Mouse (Mus musculus) forebrain, embryonic 10.5 days (tissue): ENCODE measurements at regions not wholly inside any gene's neighbourhood (a gene's known extent, or its start where the extent isn't known, plus 50 kb on each side); places are given as distances from the start of the nearest gene placed in this dataset.

Experiments used
- DNase-seq: peaks from one replicate; pipeline ENCODE4 v3.0.0-alpha.2; 2017; ENCODE audit warnings: low spot score; ENCODE audit errors: extremely low spot score
- H3K27ac ChIP-seq: fragments of 300-500 bp; sonication (generic); 2 replicates; pipeline ENCODE4 v1.5.1; 2016; ENCODE audit warnings: mild to moderate bottlenecking
- H3K27me3 ChIP-seq: fragments of 300-500 bp; sonication (generic); 2 replicates; pipeline ENCODE4 v1.6.1; 2016; ENCODE audit warnings: mild to moderate bottlenecking; ENCODE audit not compliant: poor library complexity, severe bottlenecking
- H3K36me3 ChIP-seq: fragments of 300-500 bp; sonication (generic); replicated peaks from 2 replicates; pipeline ENCODE4 v1.6.1; 2016; ENCODE audit warnings: mild to moderate bottlenecking, moderate library complexity
- H3K4me1 ChIP-seq: fragments of 300-500 bp; sonication (generic); 2 replicates; pipeline ENCODE4 v1.6.1; 2016
- H3K4me3 ChIP-seq: fragments of 300-500 bp; sonication (generic); 2 replicates; pipeline ENCODE4 v1.5.1; 2016; ENCODE audit warnings: mild to moderate bottlenecking, moderate library complexity
- H3K9me3 ChIP-seq: fragments of 300-500 bp; sonication (generic); 2 replicates; pipeline ENCODE4 v1.6.1; 2016; ENCODE audit warnings: mild to moderate bottlenecking, moderate library complexity
- WGBS: fragments of 180-500 bp; shearing (Covaris S2); methylation state at CpG from one replicate; pipeline ENCODE4 v1.1.7; 2016; 5-methylcytosine and 5-hydroxymethylcytosine counted together

- Histone ChIP-seq H3K9me3 (no peaks in the 10 kb centered on the region), H3K36me3 (no peaks in the 10 kb centered on the region), H3K4me1 (no peaks in the 10 kb centered on the region), H3K27me3 (no peaks in the 10 kb centered on the region), H3K4me3 (no peak overlapping the region), H3K27ac (no peak overlapping the region)
- WGBS: 71% methylated on average over 6 of the region's 6 CpGs
- DNase-seq: peak; percentile 41
Observed at GRCm38 (mm10) chr1:35839446-35839845, 228.8 kb upstream of the Hs6st1 start.

- no peaks in the 10 kb centered on the region for H3K27me3 ChIP-seq
- WGBS: 95% methylated on average over 2 of the region's 2 CpGs
Observed at GRCm38 (mm10) chr1:35841626-35842025, 226.6 kb upstream of the Hs6st1 start.

GRCm38 (mm10) chr1:35842707-35843106 is 225.5 kb upstream of the Hs6st1 start:
- Histone ChIP-seq H3K27ac (no peak overlapping the region), H3K36me3 (no peaks in the 10 kb centered on the region), H3K4me3 (no peak overlapping the region), H3K4me1 (no peaks in the 10 kb centered on the region), H3K9me3 (no peaks in the 10 kb centered on the region), H3K27me3 (no peaks in the 10 kb centered on the region)
- DNase-seq: no peak
- WGBS: 93% methylated on average over 4 of the region's 4 CpGs

More at GRCm38 (mm10) chr1:35841626-35842025, 226.6 kb upstream of the Hs6st1 start:
- no peak for DNase-seq
- Histone ChIP-seq H3K9me3 (no peaks in the 10 kb centered on the region), H3K27ac (peak overlapping the region; percentile 35; the same call in 1 of the 2 replicates), H3K4me1 (no peaks in the 10 kb centered on the region), H3K36me3 (no peaks in the 10 kb centered on the region), H3K4me3 (no peak overlapping the region)

- no peak overlapping the region for H3K4me3 ChIP-seq
- 88% methylated on average over 3 of the region's 3 CpGs for WGBS
Observed at GRCm38 (mm10) chr1:35843566-35843965, 224.6 kb upstream of the Hs6st1 start.

GRCm38 (mm10) chr1:35846224-35846936 is 221.8 kb upstream of the Hs6st1 start:
- H3K27ac ChIP-seq: no peak overlapping the region
- H3K4me1 ChIP-seq: no peaks in the 10 kb centered on the region
- H3K9me3 ChIP-seq: no peaks in the 10 kb centered on the region
- DNase-seq: no peak
- no peaks in the 10 kb centered on the region for H3K27me3 ChIP-seq
- no peaks in the 10 kb centered on the region for H3K36me3 ChIP-seq
- 76% methylated on average over 11 of the region's 11 CpGs for WGBS
- H3K4me3 ChIP-seq: no peak overlapping the region

More at GRCm38 (mm10) chr1:35843566-35843965, 224.6 kb upstream of the Hs6st1 start:
- no peak for DNase-seq
- Histone ChIP-seq H3K27me3 (no peaks in the 10 kb centered on the region), H3K36me3 (no peaks in the 10 kb centered on the region), H3K9me3 (no peaks in the 10 kb centered on the region), H3K4me1 (no peaks in the 10 kb centered on the region), H3K27ac (no peak overlapping the region)

GRCm38 (mm10) chr1:35848160-35848954 is 219.8 kb upstream of the Hs6st1 start:
- no peak overlapping the region for H3K4me3 ChIP-seq
- no peaks in the 10 kb centered on the region for H3K27me3 ChIP-seq
- H3K9me3 ChIP-seq: no peaks in the 10 kb centered on the region
- no peaks in the 10 kb centered on the region for H3K4me1 ChIP-seq
- 94% methylated on average over 12 of the region's 12 CpGs for WGBS
- H3K36me3 ChIP-seq: no peaks in the 10 kb centered on the region
- no peak overlapping the region for H3K27ac ChIP-seq
- DNase-seq: no peak

GRCm38 (mm10) chr1:35849406-35850190 is 218.6 kb upstream of the Hs6st1 start:
- H3K36me3 ChIP-seq: no peaks in the 10 kb centered on the region
- WGBS: 94% methylated on average over 11 of the region's 11 CpGs
- no peak overlapping the region for H3K27ac ChIP-seq
- H3K9me3 ChIP-seq: no peaks in the 10 kb centered on the region
- no peak for DNase-seq
- no peaks in the 10 kb centered on the region for H3K27me3 ChIP-seq
- no peaks in the 10 kb centered on the region for H3K4me1 ChIP-seq
- H3K4me3 ChIP-seq: no peak overlapping the region

- no peaks in the 10 kb centered on the region for H3K4me1 ChIP-seq
- DNase-seq: no peak
- 94% methylated on average over 8 of the region's 8 CpGs for WGBS
Observed at GRCm38 (mm10) chr1:35850191-35850545, 218.0 kb upstream of the Hs6st1 start.

GRCm38 (mm10) chr1:35850566-35851085 is 217.6 kb upstream of the Hs6st1 start:
- DNase-seq: no peak
- Histone ChIP-seq H3K4me3 (no peak overlapping the region), H3K9me3 (no peaks in the 10 kb centered on the region), H3K4me1 (no peaks in the 10 kb centered on the region), H3K36me3 (no peaks in the 10 kb centered on the region), H3K27ac (no peak overlapping the region), H3K27me3 (no peaks in the 10 kb centered on the region)
- WGBS: 80% methylated on average over 9 of the region's 9 CpGs

More at GRCm38 (mm10) chr1:35850191-35850545, 218.0 kb upstream of the Hs6st1 start:
- no peaks in the 10 kb centered on the region for H3K36me3 ChIP-seq
- no peaks in the 10 kb centered on the region for H3K9me3 ChIP-seq
- no peak overlapping the region for H3K27ac ChIP-seq
- no peaks in the 10 kb centered on the region for H3K27me3 ChIP-seq
- no peak overlapping the region for H3K4me3 ChIP-seq

- Histone ChIP-seq H3K27me3 (no peaks in the 10 kb centered on the region), H3K36me3 (no peaks in the 10 kb centered on the region), H3K4me1 (no peaks in the 10 kb centered on the region), H3K4me3 (no peak overlapping the region), H3K9me3 (no peaks in the 10 kb centered on the region), H3K27ac (no peak overlapping the region)
- 88% methylated on average over 4 of the region's 4 CpGs for WGBS
- no peak for DNase-seq
Observed at GRCm38 (mm10) chr1:35851681-35852409, 216.4 kb upstream of the Hs6st1 start.

GRCm38 (mm10) chr1:35853018-35853417 is 215.2 kb upstream of the Hs6st1 start:
- 78% methylated on average over 1 of the region's 1 CpGs for WGBS
- H3K9me3 ChIP-seq: no peaks in the 10 kb centered on the region

GRCm38 (mm10) chr1:35855650-35856049 is 212.6 kb upstream of the Hs6st1 start:
- H3K4me3 ChIP-seq: no peak overlapping the region
- no peaks in the 10 kb centered on the region for H3K9me3 ChIP-seq
- H3K4me1 ChIP-seq: no peaks in the 10 kb centered on the region
- no peak overlapping the region for H3K27ac ChIP-seq
- no peaks in the 10 kb centered on the region for H3K27me3 ChIP-seq
- H3K36me3 ChIP-seq: no peaks in the 10 kb centered on the region
- 95% methylated on average over 4 of the region's 4 CpGs for WGBS
- DNase-seq: no peak

More at GRCm38 (mm10) chr1:35853018-35853417, 215.2 kb upstream of the Hs6st1 start:
- Histone ChIP-seq H3K4me1 (no peaks in the 10 kb centered on the region), H3K27ac (no peak overlapping the region), H3K4me3 (no peak overlapping the region), H3K36me3 (no peaks in the 10 kb centered on the region), H3K27me3 (no peaks in the 10 kb centered on the region)
- no peak for DNase-seq
